Comparison of ENCODE assay signal across 8 mouse cellular contexts in genomic region chr4:134494780-134495545, GRCm38 (mm10). TPM values are rescaled to one million over a fixed set of nuclear protein-coding genes. Genes with fewer than 3 reads are reported as not detected.
DNase-seq lines count a peak whose midpoint lies in the region; ATAC-seq lines count a peak whose summit lies in the region.

No protein-coding gene starts in this region.

- peaks cover 39% of the 10 kb centered on the region for H3K4me1 ChIP-seq in hindbrain, embryonic 10.5 days (replicated peaks)
- no peaks in the 10 kb centered on the region for H3K4me1 ChIP-seq in hindbrain, embryonic 11.5 days (replicated peaks; ENCODE audit: control insufficient read depth, insufficient read depth, low read length)
- peaks cover 32% of the 10 kb centered on the region for H3K4me1 ChIP-seq in intestine, embryonic 16.5 days (ENCODE audit: control insufficient read depth, insufficient read depth, low read length)

- no peak overlapping the region for H3K4me2 ChIP-seq in hindbrain, embryonic 11.5 days (replicated peaks; ENCODE audit: low read depth, low read length)
- H3K4me2 ChIP-seq in intestine, embryonic 16.5 days (ENCODE audit: low read depth, low read length) = no peak overlapping the region

- H3K36me3 ChIP-seq in hindbrain, embryonic 10.5 days = no peaks in the 10 kb centered on the region
- H3K36me3 ChIP-seq in hindbrain, embryonic 11.5 days (ENCODE audit: control insufficient read depth, insufficient read depth, low read length) = no peaks in the 10 kb centered on the region
- no peaks in the 10 kb centered on the region for H3K36me3 ChIP-seq in intestine, embryonic 16.5 days (ENCODE audit: control insufficient read depth, insufficient read depth, low read length)

- peak; percentile 24 for DNase-seq in hindbrain, embryonic 10.5 days (ENCODE audit: low spot score)
- DNase-seq in hindbrain, embryonic 11.5 days (ENCODE audit: low spot score) = no peak
- DNase-seq in adrenal gland, adult 8-10 months = peak; percentile 61
- DNase-seq in thymus, postnatal 10 days (ENCODE audit: low spot score in 2 of 2) = peak; percentile 68 to 75
- no peak for DNase-seq in gastrocnemius, adult 18-20 months (ENCODE audit: low spot score)
- no peak for DNase-seq in cerebellum, adult 9-10 months

- WGBS in hindbrain, embryonic 10.5 days = 75% methylated on average over 16 of the region's 16 CpGs
- WGBS in hindbrain, embryonic 11.5 days = 72% methylated on average over 16 of the region's 16 CpGs
- 53% methylated on average over 16 of the region's 16 CpGs for WGBS in intestine, embryonic 16.5 days

- no peaks in the 10 kb centered on the region; the same call in 1 of the 2 replicates for H3K9me3 ChIP-seq in hindbrain, embryonic 10.5 days
- no peaks in the 10 kb centered on the region for H3K9me3 ChIP-seq in hindbrain, embryonic 11.5 days (ENCODE audit: control insufficient read depth, low read length)
- no peaks in the 10 kb centered on the region for H3K9me3 ChIP-seq in intestine, embryonic 16.5 days (ENCODE audit: control insufficient read depth, low read length)

- no peak for ATAC-seq in hindbrain, embryonic 11.5 days (ENCODE audit: low FRiP score)
- ATAC-seq in intestine, embryonic 16.5 days = peak; percentile 56
- ATAC-seq in megakaryocyte-erythroid progenitor cell, adult 5-6 weeks (replicated peaks; ENCODE audit: low FRiP score, low TSS enrichment, poor library complexity, severe bottlenecking) = peak; percentile 81

- no peak overlapping the region for H3K9ac ChIP-seq in hindbrain, embryonic 11.5 days (ENCODE audit: low read depth, low read length)
- H3K9ac ChIP-seq in intestine, embryonic 16.5 days (ENCODE audit: low read depth, low read length) = no peak overlapping the region

- H3K27ac ChIP-seq in hindbrain, embryonic 10.5 days = peak overlapping the region; percentile 50; the same call in 1 of the 2 replicates
- H3K27ac ChIP-seq in hindbrain, embryonic 11.5 days (ENCODE audit: low read depth, low read length) = no peak overlapping the region
- H3K27ac ChIP-seq in intestine, embryonic 16.5 days (ENCODE audit: low read length) = peak overlapping the region; percentile 85

- H3K27me3 ChIP-seq in hindbrain, embryonic 10.5 days (ENCODE audit: insufficient read depth, poor library complexity, severe bottlenecking) = peaks cover 29% of the 10 kb centered on the region
- H3K27me3 ChIP-seq in hindbrain, embryonic 11.5 days (ENCODE audit: control insufficient read depth, insufficient read depth, low read length) = no peaks in the 10 kb centered on the region
- H3K27me3 ChIP-seq in intestine, embryonic 16.5 days (replicated peaks; ENCODE audit: control insufficient read depth, insufficient read depth, low read length) = no peaks in the 10 kb centered on the region

- no peak overlapping the region for H3K4me3 ChIP-seq in hindbrain, embryonic 10.5 days
- no peak overlapping the region for H3K4me3 ChIP-seq in hindbrain, embryonic 11.5 days (ENCODE audit: low read depth, low read length)
- H3K4me3 ChIP-seq in intestine, embryonic 16.5 days (ENCODE audit: low read length) = no peak overlapping the region

RNA-seq across cellular contexts. Expression of gene Paqr7, which starts 1.5 kb away (rescaled TPM):
- 3.1 and 4.3 TPM in 2 replicates for polyA plus RNA-seq in hindbrain, embryonic 10.5 days (2016; fragmentation: Nextera tagmentation; extraction: Ambion mirVana)
- polyA plus RNA-seq in hindbrain, embryonic 11.5 days (2014; fragmentation: Nextera tagmentation; extraction: Ambion mirVana) = 1.7 and 2.5 TPM in 2 replicates
- 10 to 100 TPM; 54.1 to 81.1 (median 71.3) TPM for total RNA-seq in adrenal gland, adult 8-10 months (2022)
- 23.6 and 32.1 TPM in 2 replicates for polyA plus RNA-seq in intestine, embryonic 16.5 days (2015; fragmentation: Nextera tagmentation; extraction: Ambion mirVana)
- 0.66 and 1.3 TPM in 2 replicates for total RNA-seq in megakaryocyte-erythroid progenitor cell, adult 5-6 weeks (2014; fragmentation: Nextera tagmentation)
- 0.47 and 0.80 TPM in 2 replicates for total RNA-seq in megakaryocyte-erythroid progenitor cell, adult 5-6 weeks (2017)
- total RNA-seq in gastrocnemius, adult 18-20 months (2021) = 1 to 10 TPM; 2.9 to 4.4 TPM

RNA-seq across cellular contexts. Expression of gene Aunip, which starts 15.8 kb away (rescaled TPM):
- 19.3 and 25.9 TPM in 2 replicates for polyA plus RNA-seq in hindbrain, embryonic 10.5 days (2016; fragmentation: Nextera tagmentation; extraction: Ambion mirVana)
- 4.4 and 6.1 TPM in 2 replicates for polyA plus RNA-seq in hindbrain, embryonic 11.5 days (2014; fragmentation: Nextera tagmentation; extraction: Ambion mirVana)
- total RNA-seq in adrenal gland, adult 8-10 months (2022) = 1 to 10 TPM in 3 of 4 experiments, under 1 TPM in 1; 0.66 to 2.4 (median 2.2) TPM
- polyA plus RNA-seq in intestine, embryonic 16.5 days (2015; fragmentation: Nextera tagmentation; extraction: Ambion mirVana) = 14.4 and 14.6 TPM in 2 replicates
- total RNA-seq in megakaryocyte-erythroid progenitor cell, adult 5-6 weeks (2014; fragmentation: Nextera tagmentation) = 18.4 and 23.7 TPM in 2 replicates
- 34.6 and 45.8 TPM in 2 replicates for total RNA-seq in megakaryocyte-erythroid progenitor cell, adult 5-6 weeks (2017)
- not detected for total RNA-seq in gastrocnemius, adult 18-20 months (2021)

RNA-seq across cellular contexts. Expression of gene Stmn1, which starts 26.8 kb away (rescaled TPM):
- 2,849 and 3,914 TPM in 2 replicates for polyA plus RNA-seq in hindbrain, embryonic 10.5 days (2016; fragmentation: Nextera tagmentation; extraction: Ambion mirVana)
- polyA plus RNA-seq in hindbrain, embryonic 11.5 days (2014; fragmentation: Nextera tagmentation; extraction: Ambion mirVana) = 4,486 and 4,492 TPM in 2 replicates
- 10 to 100 TPM; 20.9 to 31.8 (median 30.0) TPM for total RNA-seq in adrenal gland, adult 8-10 months (2022)
- polyA plus RNA-seq in intestine, embryonic 16.5 days (2015; fragmentation: Nextera tagmentation; extraction: Ambion mirVana) = 982 and 1,127 TPM in 2 replicates
- total RNA-seq in megakaryocyte-erythroid progenitor cell, adult 5-6 weeks (2014; fragmentation: Nextera tagmentation) = 600 and 836 TPM in 2 replicates
- total RNA-seq in megakaryocyte-erythroid progenitor cell, adult 5-6 weeks (2017) = 1,250 and 1,264 TPM in 2 replicates
- total RNA-seq in gastrocnemius, adult 18-20 months (2021) = 1 to 10 TPM; 2.5 to 3.5 TPM

RNA-seq across cellular contexts. Expression of gene Mtfr1l, which starts 40.2 kb away (rescaled TPM):
- polyA plus RNA-seq in hindbrain, embryonic 10.5 days (2016; fragmentation: Nextera tagmentation; extraction: Ambion mirVana) = 115 and 125 TPM in 2 replicates
- polyA plus RNA-seq in hindbrain, embryonic 11.5 days (2014; fragmentation: Nextera tagmentation; extraction: Ambion mirVana) = 136 and 138 TPM in 2 replicates
- 100 to 1,000 TPM; 125 to 174 (median 152) TPM for total RNA-seq in adrenal gland, adult 8-10 months (2022)
- polyA plus RNA-seq in intestine, embryonic 16.5 days (2015; fragmentation: Nextera tagmentation; extraction: Ambion mirVana) = 97.1 and 97.5 TPM in 2 replicates
- total RNA-seq in megakaryocyte-erythroid progenitor cell, adult 5-6 weeks (2014; fragmentation: Nextera tagmentation) = 76.1 and 80.1 TPM in 2 replicates
- total RNA-seq in megakaryocyte-erythroid progenitor cell, adult 5-6 weeks (2017) = 41.5 and 67.4 TPM in 2 replicates
- 100 to 1,000 TPM; 139 to 147 TPM for total RNA-seq in gastrocnemius, adult 18-20 months (2021)

RNA-seq across cellular contexts. Expression of gene Selenon, which starts 57.0 kb away (rescaled TPM):
- polyA plus RNA-seq in hindbrain, embryonic 10.5 days (2016; fragmentation: Nextera tagmentation; extraction: Ambion mirVana) = 8.6 and 10.3 TPM in 2 replicates
- 16.7 and 22.7 TPM in 2 replicates for polyA plus RNA-seq in hindbrain, embryonic 11.5 days (2014; fragmentation: Nextera tagmentation; extraction: Ambion mirVana)
- total RNA-seq in adrenal gland, adult 8-10 months (2022) = 10 to 100 TPM; 28.9 to 58.1 (median 44.4) TPM
- polyA plus RNA-seq in intestine, embryonic 16.5 days (2015; fragmentation: Nextera tagmentation; extraction: Ambion mirVana) = 4.7 and 5.5 TPM in 2 replicates
- total RNA-seq in megakaryocyte-erythroid progenitor cell, adult 5-6 weeks (2014; fragmentation: Nextera tagmentation) = 17.7 and 18.4 TPM in 2 replicates
- total RNA-seq in megakaryocyte-erythroid progenitor cell, adult 5-6 weeks (2017) = 1.6 and 3.6 TPM in 2 replicates
- 1 to 10 TPM; 4.2 to 4.9 TPM for total RNA-seq in gastrocnemius, adult 18-20 months (2021)

Comparison
In these comparisons a context has a peak if more than half of its experiments do, and no peak if none do; other contexts are left out.
1. DNase-seq: peak in hindbrain, embryonic 10.5 days (single experiment), adrenal gland, adult 8-10 months (single experiment) and thymus, postnatal 10 days (2 of 2); none in hindbrain, embryonic 11.5 days (single experiment), gastrocnemius, adult 18-20 months (single experiment) and cerebellum, adult 9-10 months (single experiment).
2. RNA of gene Paqr7, which starts 1.5 kb away (total RNA-seq): 54.1 to 81.1 TPM in adrenal gland, adult 8-10 months; 2.9 to 4.4 TPM in gastrocnemius, adult 18-20 months and 0.47 to 1.3 TPM in megakaryocyte-erythroid progenitor cell, adult 5-6 weeks; every median in the first group is over 10 times any median in the second.
3. RNA of gene Aunip, which starts 15.8 kb away (total RNA-seq): 18.4 to 45.8 TPM in megakaryocyte-erythroid progenitor cell, adult 5-6 weeks; 0.66 to 2.4 TPM in adrenal gland, adult 8-10 months and not detected in gastrocnemius, adult 18-20 months; every median in the first group is over 4 times any median in the second.
4. RNA of gene Stmn1, which starts 26.8 kb away (total RNA-seq): 600 to 1,264 TPM in megakaryocyte-erythroid progenitor cell, adult 5-6 weeks; 20.9 to 31.8 TPM in adrenal gland, adult 8-10 months and 2.5 to 3.5 TPM in gastrocnemius, adult 18-20 months; every median in the first group is over 10 times any median in the second.